Mouse (Mus musculus) left cerebral cortex, postnatal 25 days (tissue): ENCODE results near the gene Gm20661. TPM values are rescaled to one million over a fixed set of nuclear protein-coding genes. Genes with fewer than 3 reads are reported as not detected.

ENCODE experiments used
- DNase-seq, 2 experiments: peaks; one replicate each; pipeline ENCODE4 v3.0.0; 2022; ENCODE audit warnings: low spot score in 2 of 2, mixed read lengths in 1 of 2
- intact Hi-C: fragments of 180-260 bp; cut with DNase I; formaldehyde crosslinking; loops from one replicate; pipeline ENCODE4 v1.15.1; 2025
- total RNA-seq, 2 experiments: library from RNA; stranded (reverse); gene quantifications; 2 replicates each; pipeline ENCODE4 v1.2.3; 2021

The Gm20661 gene
- total RNA-seq, 2 experiments from 2014 or later: not detected

DNA sequence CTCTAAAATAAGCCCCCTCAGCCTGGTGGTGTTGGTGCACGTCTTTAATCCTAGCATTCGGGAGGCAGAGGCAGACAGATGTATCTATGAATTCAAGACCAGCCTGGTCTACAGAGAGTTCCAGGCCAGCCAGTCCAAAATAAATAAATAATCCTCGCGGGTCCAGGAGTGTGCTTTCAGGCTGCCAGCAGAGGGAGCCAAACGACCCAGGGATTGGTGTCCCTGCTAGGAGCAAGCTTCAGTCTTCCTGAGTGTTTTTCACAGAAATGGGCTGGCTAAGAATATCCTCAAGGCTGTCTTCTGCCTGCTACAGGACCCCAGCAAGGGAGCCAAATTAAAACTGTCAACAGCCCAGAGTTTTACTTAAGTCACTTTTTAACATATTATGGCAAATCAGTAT is 19.2 kb upstream of the Gm20661 start:
- DNase-seq: peak; percentile 69 to 84
- intact Hi-C loops: loop anchor here (1.0 to 5.0 kb wide), 4 partner anchors 23 to 104 kb away; partner anchors contain the start of gene Amigo3

DNA sequence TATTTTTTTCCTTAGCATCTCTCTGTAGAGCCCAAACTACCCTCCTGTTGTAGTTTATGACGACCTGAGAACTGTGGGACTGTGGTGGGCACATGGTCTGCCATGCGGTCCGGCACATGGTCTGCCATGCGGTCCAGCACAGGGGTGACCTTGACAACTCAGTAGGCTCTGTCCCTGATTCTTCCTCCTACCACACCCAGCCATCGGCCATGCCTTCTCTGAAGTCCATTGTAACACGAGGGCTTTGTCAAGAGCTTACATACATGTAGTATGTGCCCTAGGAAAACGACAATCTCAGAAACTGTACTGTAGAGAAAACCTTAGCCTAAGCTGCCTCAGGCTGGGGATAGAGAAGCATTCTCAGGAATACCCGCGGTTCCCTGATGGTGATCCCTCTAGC is 18.2 kb upstream of the Gm20661 start:
- intact Hi-C loops: loop anchor here (1.0 to 5.0 kb wide), 3 partner anchors 22 to 103 kb away; partner anchors contain the start of gene Amigo3
- no peak for DNase-seq

DNA sequence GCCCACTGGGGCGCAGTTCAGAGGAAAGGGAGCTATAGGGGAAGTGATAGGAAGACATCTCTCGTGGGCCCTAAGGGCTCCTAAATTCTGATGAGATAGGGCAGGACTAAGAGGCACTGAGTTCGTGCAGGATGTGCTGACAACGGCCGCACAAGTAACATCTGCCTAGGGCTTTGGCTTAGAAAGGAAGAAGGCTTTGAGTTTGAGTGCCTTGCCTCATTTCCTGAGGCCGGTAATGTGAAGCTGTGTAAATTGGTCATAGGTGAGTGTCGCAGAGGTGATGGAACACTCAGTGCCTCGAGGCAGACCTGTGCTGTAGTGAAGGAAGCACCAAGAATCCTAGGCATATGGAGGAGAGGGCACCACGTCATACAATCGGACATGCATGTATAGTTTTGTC is 16.2 kb upstream of the Gm20661 start:
- DNase-seq: no peak

GRCm38 (mm10) chr9:107967437-107967836 is 15.4 kb upstream of the Gm20661 start:
- intact Hi-C loops: no loop called here

More for the DNA sequence above, 16.2 kb upstream of the Gm20661 start:
- intact Hi-C loops: no loop called here

DNA sequence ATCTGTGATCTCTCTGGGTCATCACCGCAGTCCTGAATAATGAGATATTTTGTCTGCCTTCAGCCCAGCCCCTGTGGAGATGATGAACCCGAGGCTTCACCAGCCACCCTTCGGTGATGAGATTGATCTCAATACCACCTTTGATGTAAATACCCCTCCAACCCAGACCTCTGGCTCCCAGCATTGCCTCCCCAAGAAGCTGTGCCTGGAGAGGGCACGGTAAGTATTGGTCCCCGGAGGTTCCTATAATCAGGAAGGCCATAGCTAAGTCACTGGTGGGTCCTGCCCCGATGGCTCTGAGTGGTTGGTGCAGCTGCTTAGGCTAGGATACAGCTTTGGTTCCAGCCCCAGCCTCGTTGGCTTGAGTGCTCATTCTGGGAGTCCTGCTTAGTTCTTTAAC is 14.3 kb upstream of the Gm20661 start:
- intact Hi-C loops: no loop called here
- no peak for DNase-seq

More at GRCm38 (mm10) chr9:107967437-107967836, 15.4 kb upstream of the Gm20661 start:
- DNase-seq: no peak

DNA sequence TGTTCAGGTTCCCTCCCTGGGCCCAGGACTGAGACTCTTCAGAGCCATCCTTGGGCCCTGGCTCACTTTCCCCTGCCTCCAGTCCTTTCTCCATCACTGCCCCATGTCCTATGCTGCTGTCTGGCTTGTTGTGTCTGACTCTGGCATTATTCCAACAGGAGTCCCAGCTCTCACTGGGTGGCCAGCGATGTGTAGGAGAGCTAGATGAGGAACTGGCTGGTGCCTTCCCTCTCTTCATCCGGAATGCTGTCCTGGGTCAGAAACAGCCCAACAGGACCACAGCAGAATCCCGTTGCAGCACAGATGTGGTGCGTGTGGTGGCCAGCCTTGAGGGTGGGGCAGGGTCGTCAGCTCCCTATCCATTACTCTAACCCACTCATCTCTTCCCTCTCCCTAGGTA is 12.5 kb upstream of the Gm20661 start:
- no peak for DNase-seq
- intact Hi-C loops: no loop called here

DNA sequence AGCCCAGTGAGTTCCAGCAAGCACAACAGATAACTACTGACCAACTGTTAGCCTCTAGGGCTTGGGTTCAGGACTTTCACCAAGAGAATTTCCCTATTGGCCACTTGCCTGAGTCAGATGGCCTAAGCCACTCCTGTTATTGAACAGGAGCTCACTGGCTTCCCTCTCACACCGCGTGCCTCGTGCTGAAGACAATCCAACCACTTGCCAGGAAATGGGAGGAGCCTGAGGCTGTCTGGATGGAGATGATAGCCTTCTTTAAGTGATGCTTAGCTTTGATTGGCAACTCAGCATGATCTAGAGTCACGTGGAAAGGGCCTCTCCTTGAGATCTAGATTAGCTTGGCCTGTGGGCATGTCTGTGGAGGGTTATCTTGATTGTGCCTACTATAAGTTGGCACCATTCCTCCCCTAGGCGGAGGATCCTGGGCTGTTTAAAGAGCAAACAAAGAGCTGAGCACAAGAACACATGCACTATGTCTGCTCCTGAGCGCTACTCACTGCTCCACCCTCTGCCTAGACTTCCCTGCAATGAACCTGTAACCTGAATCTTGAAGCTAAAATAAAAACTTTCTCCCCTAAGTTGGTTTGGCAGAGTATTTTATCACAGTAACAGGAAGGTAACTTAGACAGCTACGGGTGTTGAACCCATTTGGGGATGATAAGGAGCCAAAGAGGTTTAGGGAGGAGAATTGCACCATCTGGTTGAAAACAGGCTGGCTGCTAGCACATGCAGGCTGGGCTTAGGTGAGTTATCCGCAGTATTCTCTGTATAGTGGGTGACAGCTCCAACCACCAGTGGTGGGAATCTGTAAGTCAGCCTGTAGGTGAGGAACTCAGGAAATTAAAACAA is 10.9 kb upstream of the Gm20661 start:
- no peak for DNase-seq
- intact Hi-C loops: no loop called here

GRCm38 (mm10) chr9:107974491-107975171 is 8.2 kb upstream of the Gm20661 start:
- no peak for DNase-seq
- intact Hi-C loops: no loop called here

- DNase-seq: no peak
- intact Hi-C loops: no loop called here
Observed at GRCm38 (mm10) chr9:107975399-107976386, 7.2 kb upstream of the Gm20661 start, which contains the start of gene Uba7. TSS of gene Uba7 (plus strand) at chr9:107975505.

DNA sequence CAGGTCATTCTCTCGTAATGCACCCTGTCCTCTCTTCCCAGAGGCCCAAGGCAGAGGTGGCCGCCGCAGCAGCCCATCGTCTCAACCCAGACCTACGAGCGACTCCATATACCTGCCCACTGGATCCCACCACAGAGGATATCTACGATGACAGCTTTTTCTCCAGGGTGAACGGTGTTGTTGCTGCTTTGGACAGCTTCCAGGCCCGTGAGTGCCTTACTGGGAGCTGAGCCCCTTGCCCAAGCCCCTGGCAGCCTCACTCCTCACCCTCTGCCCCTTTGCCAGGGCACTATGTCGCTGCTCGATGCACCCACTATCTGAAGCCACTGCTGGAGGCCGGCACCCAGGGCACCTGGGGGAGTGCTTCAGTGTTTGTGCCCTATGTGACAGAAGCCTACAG is 4.0 kb upstream of the Gm20661 start:
- no peak for DNase-seq
- intact Hi-C loops: no loop called here

DNA sequence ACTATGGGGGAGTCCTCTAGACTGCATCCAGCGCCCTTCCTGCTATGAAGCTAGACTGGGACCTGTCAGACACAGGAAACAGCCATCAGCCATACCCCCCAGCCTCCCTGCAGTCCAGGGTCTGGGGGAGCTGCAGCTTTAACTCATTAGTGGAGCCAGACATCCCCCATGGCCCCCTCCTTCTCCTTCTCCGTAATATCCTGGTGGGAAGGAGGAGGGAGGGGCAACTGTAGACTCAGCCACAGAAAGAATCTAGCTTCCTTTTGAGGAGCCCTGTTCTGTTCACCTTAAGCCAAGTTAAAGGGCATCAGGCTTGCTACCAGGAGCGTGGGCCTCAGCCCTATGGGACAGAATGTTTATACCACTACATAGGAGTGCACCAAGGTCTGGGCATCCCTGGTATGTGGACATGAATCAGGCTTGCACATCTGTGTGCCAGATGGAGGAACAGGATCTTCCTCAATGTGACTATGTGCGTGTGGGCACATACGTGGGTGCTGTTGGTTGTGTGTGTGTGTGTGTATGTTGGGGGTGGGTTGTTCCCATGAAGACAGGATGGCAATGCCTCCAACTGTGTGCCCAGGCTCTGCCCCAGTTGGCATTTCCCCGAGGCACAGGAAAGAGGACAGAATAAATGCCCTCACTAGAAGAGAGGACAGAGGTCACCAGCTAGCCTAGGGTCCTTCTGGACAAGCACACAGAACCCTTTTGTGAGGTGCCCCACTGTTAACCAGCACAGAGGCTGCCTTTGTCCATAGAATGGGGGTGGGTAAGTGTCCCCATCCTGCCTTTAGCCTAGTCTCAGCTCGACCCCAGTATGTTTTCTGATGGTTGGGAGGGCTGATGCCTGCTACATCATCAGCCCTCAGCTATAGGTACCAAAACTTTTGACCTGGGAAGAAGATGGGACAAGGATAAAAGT is 913 bp upstream of the Gm20661 start:
- peak; percentile 44 to 76 for DNase-seq
- intact Hi-C loops: no loop called here

- intact Hi-C loops: no loop called here
- DNase-seq: peak; percentile 30 to 69
Observed at GRCm38 (mm10) chr9:107983421-107983890, 598 bp downstream of the Gm20661 start.

- DNase-seq: no peak
- intact Hi-C loops: no loop called here
Observed at GRCm38 (mm10) chr9:107984052-107984753, 1.3 kb downstream of the Gm20661 start.

- intact Hi-C loops: loop anchor here (5.0 kb wide), 1 partner anchor 82 kb away; no protein-coding TSS in a partner anchor
- no peak for DNase-seq
Observed at GRCm38 (mm10) chr9:107984754-107985055, 1.8 kb downstream of the Gm20661 start.

DNA sequence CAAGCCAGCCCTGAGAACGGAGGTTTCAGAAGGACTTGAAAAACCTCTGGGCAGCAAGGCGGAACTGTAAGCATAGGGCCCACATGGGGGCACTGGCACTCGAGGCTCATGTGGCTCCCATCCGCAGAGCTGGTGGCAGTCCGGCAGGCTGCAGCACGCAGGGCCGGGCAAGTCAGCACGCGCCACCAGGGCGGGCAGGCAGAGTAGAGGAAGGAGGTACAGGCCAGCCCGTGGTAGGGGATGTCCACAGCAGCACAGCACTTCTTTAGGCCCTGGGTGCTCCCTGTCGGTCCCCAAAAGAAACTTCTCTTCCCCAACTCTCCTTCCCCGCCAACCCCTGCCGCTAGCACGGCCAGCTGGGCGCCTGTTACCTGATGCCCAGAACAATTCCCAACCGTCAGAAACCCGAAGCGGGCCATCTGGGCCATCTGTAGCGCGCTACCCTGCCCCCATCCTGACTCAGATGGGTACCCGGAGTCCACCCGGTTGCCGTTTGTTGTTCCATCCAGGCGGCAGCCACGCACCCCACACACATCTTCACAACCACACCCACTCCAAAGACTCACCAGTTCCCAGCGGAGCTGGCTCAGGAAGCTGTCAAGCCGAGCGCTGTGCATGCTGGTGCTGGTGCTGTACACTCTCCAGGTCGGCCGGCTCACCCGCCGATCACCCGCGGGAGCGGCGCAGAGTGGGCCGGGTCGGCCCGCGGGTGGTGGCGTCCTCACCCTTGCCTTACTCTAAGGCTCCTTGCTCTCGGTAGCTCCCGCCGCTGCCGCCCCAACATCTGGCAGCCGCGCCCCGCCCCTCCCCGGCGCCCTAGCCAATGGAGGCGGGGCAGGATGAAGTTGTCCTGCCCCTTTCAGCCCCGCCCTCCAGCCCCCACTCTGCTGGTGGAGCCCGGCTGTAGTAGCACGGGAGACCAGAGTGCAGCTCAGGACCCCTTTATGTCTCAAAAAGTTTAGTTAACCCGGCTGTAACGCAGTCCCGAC is 2.6 kb downstream of the Gm20661 start, which contains the start of gene Inka1:
TSS of gene Inka1 (minus strand) at position 749 of the 989 bp plus-strand sequence.
- DNase-seq: peak; percentile 76 to 87
- intact Hi-C loops: loop anchor here (1.0 to 5.0 kb wide), 2 partner anchors 21 to 83 kb away; no protein-coding TSS in a partner anchor

DNA sequence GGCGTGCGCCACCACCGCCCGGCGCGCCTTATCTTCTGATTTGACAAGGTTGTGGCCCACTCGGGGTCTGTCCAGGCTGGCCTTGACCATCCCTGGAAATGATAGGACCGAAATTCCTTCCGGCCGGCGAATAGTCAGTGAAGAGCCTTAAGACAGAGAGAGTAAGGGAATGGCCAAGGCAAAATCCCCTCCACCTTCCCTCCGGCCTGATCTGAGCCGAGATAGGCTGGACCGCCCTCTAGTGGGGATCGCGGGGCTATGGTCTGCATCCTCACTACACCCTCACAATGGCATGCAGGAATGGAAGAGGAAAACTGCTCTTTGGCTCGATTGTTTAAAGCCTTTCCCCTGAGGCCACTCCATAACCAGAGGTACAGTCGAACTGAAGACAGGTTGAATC is 3.5 kb downstream of the Gm20661 start:
- intact Hi-C loops: loop anchor here (1.0 to 5.0 kb wide), 2 partner anchors 22 to 84 kb away; no protein-coding TSS in a partner anchor
- peak; percentile 73 to 81 for DNase-seq
